Mouse (Mus musculus): ENCODE measurements around the gene Chd3.

DNA sequence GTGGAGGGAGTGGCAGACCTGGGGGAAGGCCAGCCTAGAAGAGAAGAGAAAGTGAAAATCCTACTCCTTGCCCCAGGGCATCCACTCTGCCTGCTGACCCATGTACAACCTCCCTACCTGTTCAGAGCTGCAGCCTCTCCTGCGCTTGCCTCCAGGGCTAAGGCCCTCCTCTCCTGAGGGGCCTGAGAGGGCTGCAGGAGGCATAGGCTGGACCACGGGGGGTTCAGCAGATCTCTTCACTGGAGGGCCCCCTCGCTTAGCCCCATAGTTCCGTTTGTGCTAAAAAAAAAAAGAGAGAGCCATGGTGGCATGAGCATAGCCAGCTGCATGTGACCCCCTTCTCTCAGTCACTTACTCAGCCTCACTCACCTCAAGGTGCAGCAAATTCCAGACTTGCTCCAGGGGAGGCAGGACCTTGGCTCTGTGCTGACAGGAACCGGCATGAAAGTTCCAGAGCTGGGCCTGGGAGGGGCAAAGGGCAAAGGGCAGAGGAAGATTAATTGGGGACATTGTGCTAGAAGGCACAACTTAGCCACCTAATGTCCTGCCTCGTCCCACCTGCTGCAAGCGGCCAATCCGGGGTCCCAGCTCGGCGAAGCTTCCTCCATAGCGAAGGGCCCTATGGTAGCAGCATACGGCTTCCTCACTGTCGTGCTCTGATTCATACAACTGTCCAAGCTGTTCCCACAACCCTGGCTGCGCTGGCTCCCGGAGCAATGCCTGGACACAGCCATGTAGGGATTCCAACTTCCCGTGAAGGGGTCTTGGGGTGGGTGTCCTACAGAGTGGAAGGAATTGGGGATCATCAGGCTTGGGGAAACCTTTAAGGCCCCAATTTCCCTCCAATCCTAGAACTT is 37.9 kb upstream of the Chd3 start:
- no peak for TF ChIP-seq CTCF (IDR thresholded peaks at IDR 0.05; ENCODE audit: low read depth)
- TF ChIP-seq EP300 (IDR thresholded peaks at IDR 0.05; ENCODE audit: low read depth) = no peak

All from heart, postnatal 0 days (tissue).